Mouse (Mus musculus) gastrocnemius, postnatal 10 days (tissue): ENCODE data around the gene Schip1. TPM values are rescaled to one million over a fixed set of nuclear protein-coding genes. Genes with fewer than 3 reads are reported as not detected.

ENCODE experiments used
- DNase-seq: peaks from one replicate; pipeline ENCODE4 v3.0.0; 2021; ENCODE audit warnings: mixed read lengths
- total RNA-seq, 2 experiments: library from RNA; stranded (reverse); gene quantifications; 2 replicates each; pipeline ENCODE4 v1.2.3; 2021

The Schip1 gene
- total RNA-seq, 2 experiments from 2014 or later = 86.2 to 86.6 TPM

DNA sequence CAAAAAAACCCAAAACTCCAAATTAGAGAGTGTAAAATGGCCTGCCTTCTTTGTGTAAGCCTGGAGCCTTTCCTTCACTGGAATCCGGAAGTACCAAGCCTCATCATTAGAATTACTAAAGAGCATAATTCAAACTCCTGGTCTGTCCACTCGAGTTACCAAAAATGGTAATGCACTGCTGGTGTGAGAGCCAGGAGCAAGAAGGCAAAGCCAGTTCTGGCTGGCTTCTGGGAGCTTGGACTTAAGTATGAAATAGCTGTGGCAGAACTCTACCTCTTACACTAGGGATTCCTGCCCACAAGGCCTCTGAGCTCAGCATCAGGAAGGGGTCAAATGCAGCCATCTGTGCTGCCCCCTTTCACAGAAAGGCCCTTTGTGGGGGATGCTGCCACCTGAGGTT lies 412.9 kb downstream of the Schip1 start:
- no peak for DNase-seq

DNA sequence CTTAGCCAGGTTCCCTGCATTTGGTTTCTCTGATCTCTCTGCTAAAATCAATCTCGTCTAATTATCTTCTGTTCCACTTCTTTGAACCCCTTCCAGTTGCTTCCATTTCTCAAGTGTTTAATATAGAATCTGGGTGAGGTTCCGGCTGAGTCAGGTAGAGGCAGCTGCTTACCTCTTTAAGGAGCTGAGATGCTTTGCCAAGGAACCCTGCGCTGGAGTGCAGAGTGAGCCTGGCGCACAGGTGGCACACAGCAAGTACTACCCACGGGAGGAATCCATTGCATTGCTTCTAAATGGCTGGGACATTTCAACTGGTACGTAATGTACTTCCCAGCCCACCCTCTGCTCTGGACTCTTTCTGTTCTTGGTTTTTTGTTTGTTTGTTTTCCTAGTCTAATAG lies 414.7 kb downstream of the Schip1 start:
- no peak for DNase-seq

DNA sequence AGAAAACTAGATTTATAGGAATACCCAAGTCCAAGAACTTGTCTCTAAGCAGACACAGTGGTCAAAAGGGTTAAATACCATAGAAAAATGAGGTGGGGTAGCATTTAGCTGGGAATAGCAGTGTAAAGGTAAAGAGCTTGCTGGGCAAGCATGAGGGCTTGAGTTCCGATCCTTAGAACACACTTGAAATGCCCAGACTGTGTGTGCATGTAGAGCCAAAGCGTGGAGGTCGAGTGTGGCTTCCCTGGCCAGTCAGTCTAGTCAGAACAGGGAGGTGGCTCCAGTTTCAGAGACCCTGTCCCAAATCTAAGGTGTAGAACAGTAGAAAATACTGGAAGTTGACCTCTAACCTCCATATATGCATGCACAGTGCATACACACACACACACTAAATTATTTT lies 418.9 kb downstream of the Schip1 start:
- DNase-seq = no peak

DNA sequence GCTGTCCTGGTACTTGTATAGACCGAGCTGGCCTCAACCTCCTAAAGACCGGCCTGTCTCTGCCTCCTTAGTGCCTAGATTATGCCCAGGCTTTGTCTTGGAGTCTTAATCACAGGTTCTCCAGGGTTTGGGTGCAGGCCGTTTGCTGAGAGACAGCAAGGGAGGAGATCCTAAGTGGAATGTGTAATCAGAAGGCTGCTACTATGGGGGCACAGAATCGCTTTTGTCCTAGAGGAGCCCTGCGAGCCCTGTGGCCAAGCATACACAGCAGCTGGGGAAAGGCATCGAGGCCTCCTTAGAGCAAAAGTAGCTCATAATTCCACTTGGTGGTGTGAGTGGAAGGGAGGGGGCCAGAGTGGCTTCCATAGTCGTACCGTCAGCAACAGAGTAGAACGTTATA lies 419.4 kb downstream of the Schip1 start:
- no peak for DNase-seq

DNA sequence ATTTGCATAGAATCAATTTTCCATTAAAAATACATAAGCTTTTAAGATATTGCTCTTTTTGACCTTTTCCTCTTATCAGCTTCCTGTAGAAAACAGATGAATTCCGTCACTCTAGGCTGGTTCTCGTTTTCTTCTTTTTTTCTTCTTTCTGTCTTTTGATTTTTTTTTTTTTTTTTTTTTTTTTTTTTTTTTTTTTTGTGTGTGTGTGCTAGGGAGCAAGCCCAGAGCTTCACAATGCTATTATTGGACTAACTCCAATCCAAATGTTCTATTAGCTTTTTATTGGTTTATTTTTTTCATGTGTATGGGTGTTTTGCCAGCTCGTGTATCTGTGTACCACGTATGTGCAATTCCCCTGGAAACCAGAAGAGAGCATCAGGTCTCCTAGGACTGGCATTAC lies 420.0 kb downstream of the Schip1 start:
- DNase-seq = no peak

DNA sequence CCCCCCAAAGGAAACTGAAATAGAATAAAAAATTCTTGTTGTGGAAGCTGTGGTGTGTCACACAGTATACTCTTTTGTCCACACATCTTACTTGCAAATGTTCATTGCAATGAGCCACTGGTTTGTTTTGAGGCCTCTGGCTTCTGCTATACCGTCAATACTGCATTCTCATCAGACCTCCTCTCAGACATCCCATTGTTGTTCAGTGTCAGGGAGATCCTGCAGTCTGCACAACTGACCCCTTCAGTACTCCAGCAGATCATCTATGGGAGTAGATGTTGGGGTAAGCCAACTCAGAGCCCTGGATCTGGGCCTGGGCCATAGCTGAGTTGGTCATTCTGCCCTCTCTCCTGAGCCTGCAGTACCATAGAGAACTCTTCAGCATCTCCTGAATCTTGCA lies 423.0 kb downstream of the Schip1 start:
- no peak for DNase-seq

DNA sequence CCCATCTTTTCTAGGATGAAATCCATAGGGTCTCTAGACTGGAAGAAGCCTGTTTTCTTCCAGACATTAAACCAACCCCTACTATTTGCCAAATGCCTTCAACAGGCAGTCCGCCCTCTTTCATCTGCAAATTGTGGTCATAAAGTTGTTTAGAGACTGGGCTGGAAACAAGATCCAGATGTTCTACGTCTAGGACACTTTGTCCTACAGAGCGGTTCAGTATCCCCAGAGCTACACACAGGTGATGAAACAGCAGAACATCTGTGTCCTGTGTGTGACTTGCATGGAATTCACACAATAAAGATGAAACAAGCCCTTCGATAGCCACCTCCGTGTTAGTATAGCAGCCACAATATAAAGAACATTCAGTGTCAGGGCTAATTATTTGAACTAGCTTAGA lies 423.7 kb downstream of the Schip1 start:
- DNase-seq = no peak

DNA sequence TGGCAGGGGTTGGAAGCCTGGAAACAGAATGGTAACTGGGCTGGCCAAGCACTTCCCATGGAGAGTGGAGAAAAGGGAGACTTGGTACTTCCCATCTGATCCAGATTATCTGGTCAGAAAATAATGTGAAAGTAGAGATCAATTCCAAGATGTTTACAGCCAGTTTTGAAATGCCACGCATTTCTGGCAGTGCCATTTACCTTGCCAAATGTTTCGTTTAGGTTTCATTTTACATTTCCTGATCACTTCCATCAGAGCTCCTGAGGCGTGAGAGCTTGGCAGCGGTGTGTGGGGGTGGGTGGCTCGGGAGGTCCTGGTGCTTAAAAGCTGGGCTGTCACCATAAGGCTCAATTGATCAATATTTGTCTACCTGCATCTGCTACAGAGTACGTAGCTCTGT lies 426.9 kb downstream of the Schip1 start:
- no peak for DNase-seq

DNA sequence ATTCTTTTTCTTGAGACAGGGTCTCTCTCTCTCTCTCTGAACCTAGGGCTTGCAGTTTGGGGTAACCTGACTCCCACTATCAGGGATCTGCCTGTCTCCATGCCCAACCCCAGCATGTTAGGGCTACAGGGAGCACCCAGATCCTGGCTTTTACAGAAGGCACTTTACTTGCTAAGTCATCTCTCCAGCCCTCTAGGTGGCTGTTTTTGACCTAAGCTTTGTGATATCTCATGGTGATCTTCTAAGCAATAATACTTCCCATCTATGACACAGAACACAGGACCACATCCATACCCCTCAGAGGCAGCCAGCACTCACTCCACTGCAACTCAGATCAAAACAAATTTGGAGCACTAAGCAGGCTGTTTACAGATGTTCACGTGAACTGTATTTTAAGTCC lies 427.5 kb downstream of the Schip1 start:
- DNase-seq = no peak

DNA sequence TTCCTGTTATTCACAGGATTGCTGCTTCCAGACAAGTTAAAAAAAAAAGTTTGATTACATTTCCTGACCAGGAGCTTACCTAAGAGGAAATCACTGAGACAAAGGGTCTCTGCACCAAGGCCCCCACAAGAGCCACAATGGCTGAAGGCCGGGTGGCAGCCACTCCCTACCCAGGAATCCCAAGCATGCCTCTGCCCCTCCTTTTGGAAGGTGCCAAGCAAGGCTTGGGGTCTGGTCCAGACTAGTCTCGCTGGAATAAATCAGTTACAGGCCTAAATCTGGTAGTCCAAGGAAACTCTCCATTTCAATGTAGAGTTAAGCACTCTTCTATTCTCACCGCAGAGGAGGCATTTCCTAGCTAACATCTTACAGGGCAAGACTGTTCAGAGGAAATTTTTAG lies 427.9 kb downstream of the Schip1 start:
- no peak for DNase-seq

DNA sequence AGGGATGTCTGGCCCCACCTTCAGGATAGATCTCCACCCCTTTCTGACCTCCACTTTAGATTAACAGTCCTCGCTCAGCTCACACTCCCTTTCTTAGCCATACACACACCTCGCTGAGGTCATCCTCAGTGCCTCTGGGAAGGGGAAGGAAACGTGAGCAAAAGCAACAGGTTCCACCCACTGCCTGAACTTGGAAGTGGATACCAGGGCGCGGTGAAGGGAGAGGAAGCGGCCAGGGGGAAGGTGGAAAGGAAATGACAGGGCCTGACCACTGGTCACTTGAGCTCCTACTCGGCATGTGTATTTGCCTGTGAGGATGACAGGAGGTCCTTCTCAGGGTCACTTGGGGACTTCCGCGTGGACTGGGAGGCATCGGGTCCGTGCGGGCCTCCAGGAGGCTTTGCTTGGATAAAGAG lies 428.6 kb downstream of the Schip1 start:
- DNase-seq = no peak

DNA sequence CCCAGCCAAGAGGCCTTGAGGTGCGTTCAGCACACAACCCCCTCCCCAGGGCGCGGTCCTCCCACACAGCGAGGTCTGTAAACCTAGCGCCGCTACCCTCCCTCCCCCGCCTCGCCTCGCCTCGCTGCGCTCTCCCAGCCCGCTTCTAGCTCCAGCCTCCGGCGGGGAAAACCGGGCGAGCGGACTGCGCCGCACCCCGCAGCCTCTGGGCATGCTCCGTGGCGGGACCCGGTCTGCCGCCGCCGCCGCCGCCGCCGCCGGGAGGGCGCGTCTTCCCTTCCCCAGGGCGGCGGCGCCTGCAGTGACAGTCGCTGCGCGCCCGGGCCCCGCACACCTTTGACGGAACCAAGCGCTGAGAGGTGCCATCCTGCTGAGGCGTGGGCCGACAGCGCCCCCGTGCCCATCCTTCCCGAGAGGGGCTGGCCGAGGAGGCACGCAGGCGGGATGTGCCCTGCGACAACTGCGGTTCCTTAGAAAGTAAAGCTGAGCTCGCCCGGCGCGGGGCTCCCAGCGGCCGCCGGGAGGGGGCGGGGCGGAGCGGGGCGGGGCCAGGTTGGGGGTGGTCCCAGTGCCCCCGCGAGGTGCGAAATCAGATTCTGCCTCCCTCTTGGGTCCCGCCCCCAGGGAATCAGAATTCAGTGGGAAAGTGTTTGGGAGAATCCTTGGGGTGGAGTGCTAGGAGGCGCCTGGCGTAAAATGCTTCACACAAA lies 429.1 kb downstream of the Schip1 start:
- peak; percentile 63 for DNase-seq

DNA sequence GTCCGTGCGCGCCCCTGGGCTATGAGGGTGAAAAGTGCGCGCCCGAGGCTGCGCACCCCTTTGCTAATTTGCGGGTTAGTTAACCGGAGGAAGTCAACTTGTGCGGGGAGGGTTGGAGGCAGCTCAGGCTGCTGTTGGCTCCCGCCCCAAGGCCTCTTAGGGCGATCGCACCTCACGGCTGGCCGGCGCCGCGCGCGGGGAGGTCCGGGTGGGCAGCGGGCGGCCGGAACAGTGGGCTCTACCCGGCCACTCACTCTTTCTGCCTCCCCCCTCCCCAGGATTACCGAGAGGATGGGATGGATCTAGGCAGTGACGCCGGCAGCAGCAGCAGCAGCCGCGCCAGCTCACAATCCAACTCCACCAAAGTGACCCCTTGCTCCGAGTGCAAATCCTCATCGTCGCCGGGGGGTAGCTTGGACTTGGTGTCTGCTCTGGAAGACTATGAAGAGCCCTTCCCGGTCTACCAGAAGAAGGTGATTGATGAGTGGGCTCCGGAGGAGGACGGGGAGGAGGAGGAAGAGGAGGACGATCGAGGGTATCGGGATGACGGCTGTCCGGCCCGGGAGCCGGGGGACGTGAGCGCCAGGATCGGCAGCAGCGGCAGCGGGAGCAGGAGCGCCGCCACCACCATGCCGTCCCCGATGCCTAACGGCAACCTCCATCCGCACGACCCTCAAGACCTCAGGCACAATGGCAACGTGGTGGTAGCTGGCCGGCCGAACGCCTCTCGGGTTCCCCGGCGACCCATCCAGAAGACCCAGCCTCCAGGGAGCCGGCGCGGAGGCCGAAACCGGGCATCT lies 429.9 kb downstream of the Schip1 start:
- DNase-seq = peak; percentile 35

DNA sequence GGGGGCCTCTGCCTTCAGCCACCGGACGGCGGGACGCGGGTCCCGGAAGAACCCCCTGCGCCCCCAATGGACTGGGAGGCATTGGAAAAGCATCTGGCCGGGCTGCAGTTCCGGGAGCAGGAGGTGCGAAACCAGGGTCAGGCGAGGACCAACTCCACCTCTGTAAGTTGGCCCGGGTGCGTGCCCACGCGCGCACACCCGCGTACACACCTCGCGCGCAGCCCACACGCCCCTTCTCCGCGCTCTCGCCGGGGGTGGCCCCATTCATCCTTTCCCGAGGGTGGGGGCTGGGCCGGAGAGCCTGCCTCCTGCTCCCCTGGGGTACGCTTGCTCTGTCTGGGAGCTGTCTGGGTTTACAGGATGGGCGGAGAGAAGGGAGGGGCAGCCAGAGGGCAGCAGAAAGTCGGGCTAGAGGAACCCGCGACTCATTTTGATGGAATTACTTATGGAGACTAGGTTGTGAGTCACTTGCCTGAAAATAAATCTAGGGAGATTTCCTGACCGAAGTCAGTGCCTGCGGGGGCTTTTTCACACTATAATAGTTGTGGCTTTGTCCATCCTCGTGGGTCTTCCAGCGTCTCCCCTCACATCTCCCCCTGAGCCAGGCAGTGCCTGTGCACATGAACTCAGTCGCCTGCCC lies 430.6 kb downstream of the Schip1 start:
- peak; percentile 40 for DNase-seq

DNA sequence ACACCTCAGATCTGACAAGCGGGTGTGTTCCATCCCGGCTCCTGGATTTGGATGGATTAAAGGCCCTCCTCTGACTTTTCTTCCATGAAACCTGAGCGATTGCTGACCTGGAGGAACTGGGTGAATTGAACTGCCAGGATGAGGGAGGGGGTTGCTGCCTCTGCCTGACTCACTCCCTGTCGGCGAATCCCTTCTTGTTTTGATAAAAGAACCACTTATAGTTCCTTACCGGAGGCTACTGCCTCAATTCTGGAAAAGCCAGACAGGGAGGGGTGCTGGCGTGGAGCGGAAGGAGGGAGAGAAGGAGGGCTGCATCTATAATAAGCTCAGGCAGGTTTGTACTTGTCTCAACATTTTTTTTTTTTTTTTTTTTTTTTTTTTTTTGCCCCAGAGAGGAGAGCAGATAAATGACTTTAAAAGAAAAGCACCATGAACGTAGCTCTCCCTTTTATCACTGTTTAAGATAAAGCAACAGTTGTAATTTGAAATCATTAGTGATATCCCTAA lies 431.2 kb downstream of the Schip1 start:
- DNase-seq = no peak

DNA sequence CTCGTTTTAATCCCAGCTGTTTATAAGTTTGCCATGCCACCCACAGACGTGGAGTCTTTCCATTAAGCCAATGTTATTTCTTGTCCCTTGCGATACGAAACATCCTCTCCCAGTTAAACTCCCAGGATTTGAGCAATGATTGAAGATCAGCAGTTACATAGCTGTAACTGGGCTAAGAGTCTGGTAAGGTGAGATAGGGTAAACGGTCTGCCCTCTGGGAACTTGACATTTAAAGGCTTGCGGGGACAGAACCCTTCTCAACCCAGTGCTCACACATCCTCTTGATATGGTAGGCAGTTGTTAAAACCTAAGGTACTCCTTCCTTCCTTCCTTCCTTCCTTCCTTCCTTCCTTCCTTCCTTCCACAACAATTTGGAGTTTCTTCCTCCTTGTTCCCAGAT lies 431.9 kb downstream of the Schip1 start:
- DNase-seq = no peak

DNA sequence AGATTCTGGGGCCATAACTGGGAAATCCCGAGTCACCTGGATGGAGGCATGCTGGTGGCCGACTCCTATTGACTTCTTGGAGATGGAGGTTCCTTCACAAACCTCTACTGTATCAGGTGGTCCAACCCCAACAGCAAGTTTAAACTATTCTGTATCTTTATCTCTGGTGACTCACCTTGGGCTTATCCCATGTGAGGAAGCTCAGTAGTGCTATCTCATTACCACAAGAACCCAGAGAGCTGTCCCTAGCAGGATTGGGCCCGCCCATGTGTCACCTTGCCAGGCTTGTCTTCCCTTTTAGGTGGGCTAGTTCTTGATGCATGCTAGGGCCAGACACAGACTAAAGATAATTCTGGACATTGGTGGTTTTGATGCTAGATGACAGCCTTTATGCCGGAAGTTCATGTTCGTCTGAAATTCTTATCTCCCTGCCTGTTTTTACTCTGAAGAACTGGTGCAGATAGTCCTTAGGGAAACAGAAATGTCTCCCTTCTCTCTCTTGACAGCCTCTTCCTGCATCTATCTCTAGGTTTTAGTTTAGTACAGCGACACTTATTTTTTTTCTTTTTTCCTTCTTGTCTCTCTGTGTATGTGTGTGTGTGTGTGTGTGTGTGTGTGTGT lies 435.0 kb downstream of the Schip1 start:
- DNase-seq = no peak

DNA sequence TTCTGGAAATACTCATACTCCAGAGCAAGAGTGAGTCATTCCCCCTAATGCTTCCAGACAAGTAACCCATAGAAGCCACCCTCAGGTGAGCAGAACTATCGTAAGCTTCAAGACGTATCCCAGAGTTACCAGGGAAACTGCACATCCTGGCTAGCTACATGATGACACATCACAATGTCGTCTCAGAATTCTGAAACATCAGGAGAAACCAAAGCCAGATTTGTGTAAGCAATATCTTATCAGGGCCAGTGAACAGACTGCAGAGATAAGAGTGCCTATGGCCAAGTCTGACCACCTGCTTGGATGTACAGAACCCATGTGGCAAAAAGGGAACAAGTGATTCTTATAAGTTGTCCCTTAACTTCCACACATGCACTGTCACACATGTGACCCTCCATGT lies 440.2 kb downstream of the Schip1 start:
- no peak for DNase-seq

DNA sequence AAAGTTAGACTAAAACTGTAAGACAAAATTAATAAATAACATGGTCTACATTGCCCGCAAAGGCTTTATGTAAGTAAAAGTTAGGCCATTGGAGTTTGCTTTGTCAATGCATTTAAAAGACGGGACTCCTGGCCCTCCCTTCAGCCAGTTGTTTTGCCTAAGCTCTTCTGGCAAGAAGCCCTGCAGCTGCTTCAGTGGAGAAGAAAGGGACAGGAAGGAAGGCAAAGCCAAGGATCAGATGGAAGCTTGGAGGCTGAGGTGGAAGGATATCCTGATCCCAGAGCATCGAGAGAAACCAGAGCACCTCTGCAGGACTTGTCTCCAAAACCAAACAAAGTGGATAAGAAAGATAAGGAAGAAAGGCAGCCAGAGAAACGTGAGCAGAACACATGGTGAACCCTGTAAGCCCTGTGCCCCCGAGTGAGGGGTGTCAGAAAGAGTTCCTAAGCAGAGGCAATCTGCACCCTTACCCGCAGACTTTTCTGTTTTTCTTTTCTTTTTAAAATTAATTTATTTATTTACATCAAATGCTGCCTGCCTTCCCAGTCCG lies 442.2 kb downstream of the Schip1 start:
- DNase-seq = peak; percentile 25

DNA sequence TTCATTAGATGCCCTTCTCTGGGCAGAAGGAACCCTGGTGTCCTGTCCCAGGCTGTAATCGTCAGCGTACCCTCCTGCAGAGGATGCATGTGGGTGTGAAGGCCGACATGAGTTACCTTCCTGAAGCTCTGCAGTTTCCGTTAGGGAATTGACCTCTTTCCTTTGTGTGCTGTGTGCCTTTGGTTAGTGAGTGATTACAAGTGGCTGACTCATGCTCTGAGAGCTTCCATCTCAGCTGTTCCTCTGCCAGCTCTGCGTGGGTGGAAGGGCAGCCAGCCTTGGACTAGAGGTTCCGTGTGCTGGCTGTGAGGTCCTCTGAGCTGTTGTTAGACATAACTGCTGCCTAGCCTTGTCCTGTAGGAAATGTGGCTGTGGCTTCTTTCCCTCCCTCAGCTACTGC lies 444.0 kb downstream of the Schip1 start:
- peak; percentile 56 for DNase-seq

DNA sequence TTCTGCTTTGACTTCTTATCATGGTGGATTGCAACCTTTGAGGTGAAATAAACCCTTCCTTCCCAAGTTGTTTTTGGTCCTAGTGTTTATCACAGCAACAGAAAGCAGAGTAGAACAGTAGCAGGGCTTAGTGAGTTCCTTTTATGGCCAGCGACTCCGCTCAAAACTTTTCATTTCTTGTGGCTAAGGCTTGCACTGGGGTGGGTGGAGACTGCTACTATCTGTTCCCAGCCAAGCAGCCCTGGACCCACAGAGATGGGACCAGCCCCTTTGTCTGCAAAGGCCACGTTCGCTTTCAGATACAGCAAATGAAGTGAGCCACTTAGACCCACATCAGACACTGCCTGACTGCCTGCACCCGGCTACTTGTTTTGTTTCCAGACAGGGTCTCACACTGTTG lies 446.3 kb downstream of the Schip1 start:
- DNase-seq = no peak

DNA sequence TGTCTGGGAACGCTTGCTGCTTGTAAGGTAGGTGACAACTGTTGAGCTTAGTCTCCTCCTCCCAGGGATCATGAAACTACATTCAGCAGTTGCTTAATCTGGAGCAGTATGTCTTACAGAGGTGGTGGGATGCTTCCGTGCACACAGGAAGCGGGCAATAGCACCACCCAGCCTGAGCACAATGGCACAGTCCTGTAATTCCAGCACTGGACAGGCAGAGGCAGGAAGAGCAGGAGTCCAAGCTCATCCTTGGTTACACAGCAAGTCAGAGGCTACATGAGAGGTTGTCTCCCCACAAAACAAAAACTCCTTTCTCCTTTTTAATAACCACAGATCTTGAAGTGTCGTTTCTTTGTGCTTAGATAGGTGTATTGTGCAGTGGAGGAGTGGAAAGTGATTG lies 447.1 kb downstream of the Schip1 start:
- no peak for DNase-seq

DNA sequence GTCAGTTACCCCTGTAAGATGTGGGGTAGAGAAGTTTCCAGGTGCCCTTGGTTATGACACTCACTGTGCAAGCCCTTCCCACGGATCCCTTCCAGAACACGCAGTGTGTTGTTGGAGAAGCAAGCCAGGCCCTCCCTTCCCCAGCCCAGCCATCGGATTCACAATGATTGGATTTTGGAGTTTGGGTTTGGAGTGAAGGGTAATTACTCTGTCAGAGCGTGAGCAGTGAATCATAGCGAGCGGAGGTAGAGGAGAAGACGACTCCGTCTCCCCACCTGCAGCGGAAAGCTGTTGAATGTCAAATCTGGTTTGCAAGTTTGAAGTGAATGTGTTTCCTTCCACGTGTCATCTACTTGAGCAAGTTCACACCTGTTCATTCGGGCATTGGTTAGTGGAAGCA lies 447.7 kb downstream of the Schip1 start:
- DNase-seq = no peak
